Mouse (Mus musculus): ENCODE results near the gene Cit.
"Not testable (repeated sequence)": the region's sequence is repeated elsewhere in the genome, so short reads cannot be mapped to it uniquely, and the experiment has no call there.

Gene Cit

GRCm38 (mm10) chr5:115844766-115845634, at the start of gene Cit:
Gene Cit, plus strand, starts transcription at chr5:115845278.
- DNase-seq = peak; percentile 97

- DNase-seq = peak; percentile 19 to 34
Observed at GRCm38 (mm10) chr5:115799016-115799894, 45.8 kb upstream of the Cit start.

- peak; percentile 27 to 29 for DNase-seq
Observed at GRCm38 (mm10) chr5:115799895-115800232, 45.2 kb upstream of the Cit start.

GRCm38 (mm10) chr5:115812262-115812661, 32.8 kb upstream of the Cit start:
- DNase-seq = no peak

GRCm38 (mm10) chr5:115817022-115817421, 28.1 kb upstream of the Cit start:
- peak in 1 of 2 experiments; percentile 11 for DNase-seq

GRCm38 (mm10) chr5:115817655-115818054, 27.4 kb upstream of the Cit start:
- not testable (repeated sequence) for DNase-seq

GRCm38 (mm10) chr5:115819966-115820365, 25.1 kb upstream of the Cit start:
- DNase-seq = peak; percentile 18 to 22

GRCm38 (mm10) chr5:115821200-115821599, 23.9 kb upstream of the Cit start:
- DNase-seq = no peak

- no peak for DNase-seq
Observed at GRCm38 (mm10) chr5:115821910-115822309, 23.2 kb upstream of the Cit start.

- DNase-seq = no peak
Observed at GRCm38 (mm10) chr5:115832754-115833153, 12.3 kb upstream of the Cit start.

GRCm38 (mm10) chr5:115833806-115834205, 11.3 kb upstream of the Cit start:
- DNase-seq = not testable (repeated sequence)

GRCm38 (mm10) chr5:115835291-115835690, 9.8 kb upstream of the Cit start:
- DNase-seq = peak; percentile 36 to 41

- peak; percentile 18 to 27 for DNase-seq
Observed at GRCm38 (mm10) chr5:115838059-115838458, 7.0 kb upstream of the Cit start.

- no peak for DNase-seq
Observed at GRCm38 (mm10) chr5:115840453-115840852, 4.6 kb upstream of the Cit start.

GRCm38 (mm10) chr5:115840946-115841775, 3.9 kb upstream of the Cit start:
- no peak for DNase-seq

- DNase-seq = no peak
Observed at GRCm38 (mm10) chr5:115844368-115844765, 711 bp upstream of the Cit start.

GRCm38 (mm10) chr5:115845635-115846174, 627 bp downstream of the Cit start:
- no peak for DNase-seq

GRCm38 (mm10) chr5:115847166-115847565, 2.1 kb downstream of the Cit start:
- no peak for DNase-seq

- no peak for DNase-seq
Observed at GRCm38 (mm10) chr5:115848463-115848862, 3.4 kb downstream of the Cit start.

- no peak for DNase-seq
Observed at GRCm38 (mm10) chr5:115849263-115849829, 4.3 kb downstream of the Cit start.

- no peak for DNase-seq
Observed at GRCm38 (mm10) chr5:115850250-115851028, 5.4 kb downstream of the Cit start.

Measured in cerebellum, postnatal 10 days (tissue).